Mouse (Mus musculus) C2C12 (cell line): ENCODE results near the gene Lima1. TPM values are rescaled to one million over a fixed set of nuclear protein-coding genes. Genes with fewer than 3 reads are reported as not detected.

Source experiments
- H3K27me3 ChIP-seq: one replicate; pipeline ENCODE4 v1.6.1; 2011; ENCODE audit not compliant: control insufficient read depth, insufficient read depth, insufficient read length
- H3K36me3 ChIP-seq: one replicate; pipeline ENCODE4 v1.6.1; 2011; ENCODE audit not compliant: control insufficient read depth, insufficient read depth
- H3K4me3 ChIP-seq: one replicate; pipeline ENCODE4 v1.5.1; 2011; ENCODE audit warnings: mild to moderate bottlenecking, control low read depth; ENCODE audit not compliant: poor library complexity, insufficient read depth, severe bottlenecking
- H3K79me2 ChIP-seq: one replicate; pipeline ENCODE4 v1.6.1; 2011; ENCODE audit not compliant: control insufficient read depth, insufficient read depth
- H3K79me3 ChIP-seq: one replicate; pipeline ENCODE4 v1.6.1; 2011; ENCODE audit warnings: low read depth, control low read depth
- H3ac ChIP-seq: one replicate; pipeline ENCODE3; 2011; ENCODE audit warnings: low read depth; ENCODE audit not compliant: control insufficient read depth, insufficient read length
- CEBPB ChIP-seq: IDR thresholded peaks from one replicate; pipeline ENCODE4 v1.6.1; 2011; ENCODE audit warnings: low read depth, mild to moderate bottlenecking, control low read depth, moderate library complexity
- CTCF ChIP-seq: IDR thresholded peaks from one replicate; pipeline ENCODE4 v1.5.1; 2011; ENCODE audit not compliant: control insufficient read depth, insufficient read depth, insufficient read length
- FOSL1 ChIP-seq: IDR thresholded peaks from one replicate; pipeline ENCODE4 v1.8.0; 2011; ENCODE audit warnings: mild to moderate bottlenecking, low read length; ENCODE audit not compliant: poor library complexity, insufficient read depth, severe bottlenecking
- MAX ChIP-seq: IDR thresholded peaks from one replicate; pipeline ENCODE4 v1.6.1; 2011; ENCODE audit warnings: mild to moderate bottlenecking, control low read depth
- MYOD1 ChIP-seq: IDR thresholded peaks from one replicate; pipeline ENCODE4 v1.6.1; 2011; ENCODE audit warnings: low read depth; ENCODE audit not compliant: control insufficient read depth, insufficient read length
- MYOG ChIP-seq: IDR thresholded peaks from one replicate; pipeline ENCODE4 v1.6.1; 2011; ENCODE audit not compliant: control insufficient read depth, insufficient read length; ENCODE audit errors: extremely low read depth
- USF1 ChIP-seq: IDR thresholded peaks from one replicate; pipeline ENCODE4 v1.6.1; 2011; ENCODE audit warnings: low read depth, mild to moderate bottlenecking, control low read depth, moderate library complexity
- polyA plus RNA-seq: library from polyadenylated mRNA; unstranded; fragments of >200 nt; fragmentation: generic; extraction: Trizol; gene quantifications from one replicate; pipeline ENCODE4 v1.2.1, GENCODE M21; 2012; ENCODE audit warnings: missing spikeins

The Lima1 gene
- polyA plus RNA-seq, 1 experiment: 130 TPM

DNA sequence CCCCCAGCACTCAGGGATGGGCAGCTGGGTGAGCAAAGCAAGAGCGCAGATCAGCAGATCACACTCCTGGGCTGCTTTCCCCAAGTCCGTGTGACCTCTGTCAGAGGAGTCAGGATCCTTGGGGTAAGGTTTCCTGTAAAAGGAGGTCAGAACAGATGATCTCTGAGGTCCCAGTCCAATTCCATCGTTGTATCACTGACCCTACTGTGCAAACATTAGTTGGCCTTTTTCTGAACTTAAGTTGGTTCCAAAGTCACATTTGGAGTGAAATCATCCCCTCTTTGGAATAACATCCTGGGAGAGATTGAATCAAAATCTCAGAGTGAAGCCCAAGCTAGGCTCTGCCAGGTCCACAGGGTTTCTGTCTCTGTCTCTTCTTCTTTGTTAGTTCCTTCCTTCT is 31.4 kb downstream of the Lima1 start:
- no peaks in the 10 kb centered on the region for H3K27me3 ChIP-seq
- no peak overlapping the region for H3ac ChIP-seq
- TF ChIP-seq USF1: no peak
- no peak for TF ChIP-seq MYOD1
- no peak for TF ChIP-seq CEBPB
- no peak for TF ChIP-seq MYOG
- TF ChIP-seq CTCF: no peak
- no peak for TF ChIP-seq FOSL1
- no peak for TF ChIP-seq MAX
- H3K36me3 ChIP-seq: no peaks in the 10 kb centered on the region
- H3K79me3 ChIP-seq: no peaks in the 10 kb centered on the region
- no peaks in the 10 kb centered on the region for H3K79me2 ChIP-seq
- no peak overlapping the region for H3K4me3 ChIP-seq

DNA sequence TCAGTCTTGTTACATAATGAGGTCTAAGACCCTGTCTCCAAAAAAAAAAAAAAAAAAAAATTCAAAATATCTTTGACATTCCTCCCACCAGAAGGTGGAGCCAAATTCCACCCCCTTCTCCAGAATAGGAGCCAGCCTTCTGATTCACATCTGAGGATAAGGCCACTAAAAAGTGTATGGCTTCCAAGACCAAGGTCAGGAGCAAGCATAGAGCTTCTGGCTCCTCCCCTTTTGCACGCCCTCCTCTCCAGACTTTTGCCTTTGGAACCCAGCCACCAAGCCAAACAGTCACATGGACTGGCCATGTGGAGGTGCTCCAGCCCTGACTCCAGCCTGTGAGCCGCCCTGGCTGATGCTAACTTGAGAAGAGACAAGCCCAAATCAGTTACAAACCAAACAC is 35.3 kb downstream of the Lima1 start:
- peak; percentile 23 for TF ChIP-seq USF1
- peak; percentile 0 for TF ChIP-seq CTCF
- TF ChIP-seq MYOG: no peak
- H3ac ChIP-seq: no peak overlapping the region
- H3K4me3 ChIP-seq: no peak overlapping the region
- no peaks in the 10 kb centered on the region for H3K79me3 ChIP-seq
- H3K27me3 ChIP-seq: no peaks in the 10 kb centered on the region
- H3K36me3 ChIP-seq: no peaks in the 10 kb centered on the region
- no peaks in the 10 kb centered on the region for H3K79me2 ChIP-seq

DNA sequence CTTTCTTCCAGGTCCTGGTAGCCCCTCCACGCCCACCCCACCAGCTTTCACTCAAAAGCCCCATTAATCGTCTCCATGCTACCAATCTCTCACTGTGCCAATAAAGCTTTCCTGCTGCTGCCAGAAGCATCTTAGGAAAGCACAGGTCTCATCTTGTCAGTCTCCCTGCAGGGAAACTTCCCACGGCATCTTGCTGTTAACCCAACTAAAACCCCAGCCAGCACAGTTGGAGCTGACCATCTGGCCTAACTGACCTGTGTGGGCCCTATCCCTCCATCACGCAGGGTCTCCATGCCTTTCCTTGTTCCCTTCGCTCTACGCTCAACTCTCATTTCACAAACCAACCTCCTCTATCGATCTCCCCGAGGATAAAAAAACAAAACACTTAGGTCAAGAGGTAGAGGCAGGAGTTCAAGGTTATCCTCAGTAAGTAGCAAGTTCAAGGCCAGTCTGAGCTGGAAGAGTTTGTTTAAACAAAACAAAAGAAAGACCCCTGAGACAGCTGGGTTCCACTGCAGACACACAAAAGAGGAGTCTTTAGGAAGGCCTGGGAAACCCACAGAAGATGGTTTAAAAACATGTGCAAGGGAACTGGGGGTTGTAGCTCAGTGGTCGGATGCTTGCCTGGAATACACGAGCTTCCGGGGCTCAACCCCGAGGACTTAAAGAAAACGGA is 36.0 kb downstream of the Lima1 start:
- Histone ChIP-seq H3K36me3 (no peaks in the 10 kb centered on the region), H3ac (no peak overlapping the region)
- no peak for TF ChIP-seq FOSL1
- TF ChIP-seq MYOG: no peak
- no peak for TF ChIP-seq MAX
- TF ChIP-seq CEBPB: no peak
- no peak for TF ChIP-seq CTCF
- TF ChIP-seq USF1: no peak
- TF ChIP-seq MYOD1: no peak

DNA sequence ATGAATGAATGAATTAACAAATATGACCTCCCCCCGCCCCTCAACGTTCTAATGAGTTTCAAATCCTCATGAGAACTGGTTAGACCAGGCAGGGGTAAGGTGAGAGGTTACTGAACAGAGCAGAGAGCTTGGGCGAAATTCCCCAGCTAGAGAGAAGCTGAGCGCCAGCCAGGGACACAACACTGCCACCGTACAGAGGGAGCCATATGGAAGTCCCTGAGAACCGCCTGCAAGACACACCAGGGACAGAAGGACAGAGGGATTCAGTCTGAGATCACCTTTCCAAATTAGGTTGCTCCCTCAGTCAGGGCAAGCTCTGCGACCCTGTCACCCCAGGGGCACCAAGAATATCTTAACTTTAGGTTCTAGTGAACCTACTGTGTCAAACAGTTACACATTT is 37.7 kb downstream of the Lima1 start:
- Histone ChIP-seq H3K79me2 (no peaks in the 10 kb centered on the region), H3K36me3 (no peaks in the 10 kb centered on the region), H3ac (no peak overlapping the region), H3K27me3 (no peaks in the 10 kb centered on the region), H3K4me3 (no peak overlapping the region), H3K79me3 (no peaks in the 10 kb centered on the region)
- TF ChIP-seq CTCF (no peak), FOSL1 (no peak), MAX (no peak), CEBPB (no peak), MYOD1 (no peak), MYOG (no peak), USF1 (no peak)

More for the DNA sequence above, 36.0 kb downstream of the Lima1 start:
- no peaks in the 10 kb centered on the region for H3K79me2 ChIP-seq
- no peaks in the 10 kb centered on the region for H3K27me3 ChIP-seq
- no peak overlapping the region for H3K4me3 ChIP-seq
- H3K79me3 ChIP-seq: no peaks in the 10 kb centered on the region

DNA sequence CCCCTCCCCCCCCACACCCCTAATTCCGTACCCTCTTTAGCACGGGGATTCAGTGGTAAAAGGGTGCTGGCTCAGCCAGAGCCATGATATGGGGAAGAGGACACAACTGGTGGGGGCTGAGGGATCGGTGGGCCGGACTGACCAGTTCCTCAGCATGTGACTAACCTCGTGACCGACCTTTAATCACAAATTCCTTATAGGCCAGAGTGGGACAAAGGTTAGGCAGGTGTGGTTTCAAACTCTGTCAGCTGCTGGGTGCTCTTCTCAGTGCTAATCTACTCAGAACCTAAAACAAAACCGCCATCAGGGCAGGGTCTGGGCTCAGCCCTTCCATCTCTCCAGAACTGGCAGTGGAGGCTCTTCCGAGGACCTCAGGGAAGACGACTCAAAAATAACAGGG is 40.1 kb downstream of the Lima1 start:
- H3K27me3 ChIP-seq: no peaks in the 10 kb centered on the region
- H3K79me2 ChIP-seq: no peaks in the 10 kb centered on the region
- TF ChIP-seq MYOD1: peak; percentile 53
- peak; percentile 82 for TF ChIP-seq USF1
- no peak for TF ChIP-seq MYOG
- no peaks in the 10 kb centered on the region for H3K36me3 ChIP-seq
- no peaks in the 10 kb centered on the region for H3K79me3 ChIP-seq
- H3ac ChIP-seq: peak overlapping the region; percentile 34
- H3K4me3 ChIP-seq: no peak overlapping the region

DNA sequence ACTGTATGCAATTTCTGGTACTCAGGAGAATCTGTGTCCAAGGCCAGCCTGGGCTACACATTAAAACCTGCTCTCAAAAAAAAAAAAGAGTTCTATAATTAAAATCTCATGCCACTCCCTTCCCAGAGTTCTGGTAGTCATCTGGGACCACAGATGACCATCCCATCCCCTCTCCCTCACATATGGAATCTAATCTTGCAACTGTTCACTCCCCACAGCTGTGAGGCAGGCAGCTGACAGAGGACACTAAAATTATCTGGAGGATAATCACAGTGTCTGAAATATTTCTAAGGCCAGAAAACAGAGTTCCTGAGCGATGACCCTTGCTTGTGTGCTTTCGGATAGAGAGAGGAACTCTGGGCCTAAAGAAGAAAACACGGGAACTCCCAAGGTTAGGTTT is 40.6 kb downstream of the Lima1 start:
- TF ChIP-seq USF1 (no peak), MYOD1 (peak; percentile 84)
- H3ac ChIP-seq: no peak overlapping the region
- no peaks in the 10 kb centered on the region for H3K36me3 ChIP-seq
- no peak overlapping the region for H3K4me3 ChIP-seq
- no peaks in the 10 kb centered on the region for H3K27me3 ChIP-seq
- no peaks in the 10 kb centered on the region for H3K79me3 ChIP-seq
- H3K79me2 ChIP-seq: no peaks in the 10 kb centered on the region
